ENCODE assay signal across 8 mouse cellular contexts in the genomic region with DNA sequence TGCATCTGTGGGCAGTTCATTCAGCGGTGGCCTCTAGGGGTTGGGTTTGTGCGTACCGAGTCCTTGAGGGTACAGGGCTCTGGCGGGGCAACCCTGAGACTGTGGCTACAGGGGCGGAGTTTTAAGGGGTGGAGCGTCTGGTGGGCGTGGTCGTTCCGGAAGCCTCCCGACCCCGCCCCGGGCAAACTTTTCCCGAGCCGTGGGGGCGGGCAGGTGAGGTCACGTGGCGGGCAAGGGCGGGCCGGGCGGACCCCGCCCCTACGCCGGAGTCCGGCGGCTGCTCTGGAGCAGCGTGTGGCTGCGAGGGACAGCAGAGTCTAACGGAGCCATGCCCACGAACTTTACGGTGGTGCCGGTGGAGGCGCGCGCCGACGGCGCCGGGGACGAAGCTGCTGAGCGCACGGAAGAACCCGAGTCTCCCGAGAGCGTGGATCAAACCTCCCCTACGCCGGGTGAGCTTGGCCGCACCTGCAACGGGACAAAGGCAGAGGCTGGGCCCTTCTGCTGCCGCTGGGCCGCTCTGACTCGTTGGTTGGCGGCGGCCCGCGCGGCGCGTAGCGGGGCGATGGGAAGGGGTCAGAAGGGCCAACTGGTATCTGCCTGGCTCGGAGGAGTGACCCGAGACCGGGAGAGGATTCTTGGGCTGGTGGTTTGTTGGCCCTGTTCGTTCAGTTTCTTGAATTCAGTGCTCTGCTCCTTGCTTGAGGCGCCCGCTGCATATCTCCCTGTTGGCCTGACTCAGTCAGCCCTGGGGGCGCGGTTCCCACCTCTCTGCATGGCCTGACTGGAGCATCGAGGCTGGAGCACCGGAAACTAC. TPM values are rescaled to one million over a fixed set of nuclear protein-coding genes. Genes with fewer than 3 reads are reported as not detected.
A peak's percentile ranks its signal among the peaks of the same experiment; 100 is the strongest.
DNase-seq lines count a peak whose midpoint lies in the region; ATAC-seq and TF ChIP-seq lines count a peak whose summit lies in the region.

No protein-coding gene starts in this region.

- H3K36me3 ChIP-seq in embryonic facial prominence, embryonic 11.5 days (replicated peaks; ENCODE audit: control insufficient read depth, insufficient read depth, low read depth, low read length), result no peaks in the 10 kb centered on the region
- H3K36me3 ChIP-seq in liver, adult 2 months (ENCODE audit: control insufficient read depth, insufficient read depth, low read length), result no peaks in the 10 kb centered on the region

- no peak; the same call in 1 of the 2 replicates for TF ChIP-seq CTCF in layer of hippocampus, adult 2 months (conservative IDR thresholded peaks at IDR 0.05)
- TF ChIP-seq CTCF in liver, adult 2 months (IDR thresholded peaks at IDR 0.05; ENCODE audit: low read depth, low read length), result peak; percentile 11; the same call in 1 of the 2 replicates

- DNase-seq in layer of hippocampus, adult 2 months (ENCODE audit: low spot score in 2 of 2), result peak; percentile 15 to 23
- DNase-seq in layer of hippocampus, adult 8-10 months (ENCODE audit: low spot score in 2 of 2), result no peak
- DNase-seq in embryonic facial prominence, embryonic 11.5 days (ENCODE audit: low spot score), result peak; percentile 96
- DNase-seq in heart, adult 18-20 months, result peak; percentile 92 to 94
- peak; percentile 95 for DNase-seq in kidney, adult 11 months
- peak; percentile 81 for DNase-seq in liver, adult 2 months (ENCODE audit: extremely low read depth, low read depth, low spot score)
- DNase-seq in monocyte, adult 2 months (ENCODE audit: low read depth in 1 of 2, low spot score in 2 of 2), result peak; percentile 22 to 26
- DNase-seq in spleen, postnatal 4 days (ENCODE audit: low spot score in 2 of 2), result peak; percentile 83 to 87

- under 1% methylated on average over 70 of the region's 70 CpGs for WGBS in embryonic facial prominence, embryonic 11.5 days
- under 1% methylated on average over 70 of the region's 70 CpGs for WGBS in liver, adult 2 months

- H3K4me3 ChIP-seq in layer of hippocampus, adult 2 months, result peak overlapping the region; percentile 59
- H3K4me3 ChIP-seq in embryonic facial prominence, embryonic 11.5 days (ENCODE audit: low read depth, low read length), result peak overlapping the region; percentile 51
- H3K4me3 ChIP-seq in liver, adult 2 months (ENCODE audit: insufficient read depth, low read depth, low read length), result peak overlapping the region; percentile 69

- H3K9ac ChIP-seq in embryonic facial prominence, embryonic 11.5 days (replicated peaks; ENCODE audit: low read length), result peak overlapping the region; percentile 84
- peak overlapping the region; percentile 75 for H3K9ac ChIP-seq in liver, adult 2 months (ENCODE audit: low read depth, low read length)

- no peaks in the 10 kb centered on the region for H3K27me3 ChIP-seq in embryonic facial prominence, embryonic 11.5 days (ENCODE audit: control insufficient read depth, insufficient read depth, low read length)
- H3K27me3 ChIP-seq in liver, adult 2 months (ENCODE audit: control insufficient read depth, insufficient read depth, low read length), result no peaks in the 10 kb centered on the region

- TF ChIP-seq POLR2A in liver, adult 2 months (IDR thresholded peaks at IDR 0.05; ENCODE audit: extremely low read depth, insufficient read depth, low read length), result peak; percentile 92

- no peaks in the 10 kb centered on the region for H3K4me1 ChIP-seq in embryonic facial prominence, embryonic 11.5 days (ENCODE audit: control insufficient read depth, insufficient read depth, low read length)
- H3K4me1 ChIP-seq in liver, adult 2 months (ENCODE audit: control insufficient read depth, insufficient read depth, low read length), result peaks cover 43% of the 10 kb centered on the region

- no peaks in the 10 kb centered on the region for H3K9me3 ChIP-seq in embryonic facial prominence, embryonic 11.5 days (replicated peaks; ENCODE audit: control insufficient read depth, low read length)

- H3K79me2 ChIP-seq in liver, adult 2 months (ENCODE audit: control insufficient read depth, insufficient read depth, low read length), result peaks cover 32% of the 10 kb centered on the region; the same call in 1 of the 2 replicates

- no peak overlapping the region for H3K27ac ChIP-seq in layer of hippocampus, adult 2 months
- peak overlapping the region; percentile 58; the same call in 1 of the 2 replicates for H3K27ac ChIP-seq in embryonic facial prominence, embryonic 11.5 days (replicated peaks; ENCODE audit: low read depth, low read length)
- H3K27ac ChIP-seq in liver, adult 2 months (replicated peaks; ENCODE audit: insufficient read depth, low read depth, low read length), result peak overlapping the region; percentile 94

- peak; percentile 90 for ATAC-seq in embryonic facial prominence, embryonic 11.5 days (replicated peaks; ENCODE audit: insufficient number of reproducible peaks, low FRiP score, low TSS enrichment, low read depth)

- peak overlapping the region; percentile 65 for H3K4me2 ChIP-seq in embryonic facial prominence, embryonic 11.5 days (ENCODE audit: low read depth, low read length)

RNA-seq across cellular contexts. Expression of a gene that starts 30.8 kb away (rescaled TPM):
- 1 to 10 TPM; 7.0 to 8.7 TPM for total RNA-seq in layer of hippocampus, adult 2 months (2021)
- 1 to 10 TPM; 4.3 to 7.4 (median 6.5) TPM for total RNA-seq in layer of hippocampus, adult 8-10 months (2022)
- polyA plus RNA-seq in embryonic facial prominence, embryonic 11.5 days (2014; fragmentation: Nextera tagmentation; extraction: Ambion mirVana), result 39.6 TPM in 2 replicates
- 100 to 1,000 TPM; 189 to 209 TPM for total RNA-seq in heart, adult 18-20 months (2021)
- 38.0 and 48.6 TPM in 2 replicates for total RNA-seq in liver, adult 2 months (2014; rRNA removed)
- polyA plus RNA-seq in liver, adult 2 months (2012; rRNA removed), result 69.9 and 91.0 TPM in 2 replicates

RNA-seq across cellular contexts. Expression of a gene that starts 59.0 kb away (rescaled TPM):
- not detected for total RNA-seq in layer of hippocampus, adult 2 months (2021)
- total RNA-seq in layer of hippocampus, adult 8-10 months (2022), result under 1 TPM; 0.14 to 0.45 (median 0.32) TPM
- polyA plus RNA-seq in embryonic facial prominence, embryonic 11.5 days (2014; fragmentation: Nextera tagmentation; extraction: Ambion mirVana), result 0.08 and 0.32 TPM in 2 replicates
- total RNA-seq in heart, adult 18-20 months (2021), result under 1 TPM in 1 of 2 experiments, not detected in 1; 0.28 TPM
- 0.13 and 0.28 TPM in 2 replicates for total RNA-seq in liver, adult 2 months (2014; rRNA removed)
- polyA plus RNA-seq in liver, adult 2 months (2012; rRNA removed), result 0.31 and 0.33 TPM in 2 replicates

Comparison
In these comparisons a context has a peak if more than half of its experiments do, and no peak if none do; other contexts are left out.
1. DNase-seq: peak in layer of hippocampus, adult 2 months (2 of 2), embryonic facial prominence, embryonic 11.5 days (single experiment), heart, adult 18-20 months (2 of 2), kidney, adult 11 months (single experiment), liver, adult 2 months (single experiment), monocyte, adult 2 months (2 of 2) and spleen, postnatal 4 days (2 of 2); none in layer of hippocampus, adult 8-10 months (0 of 2).
2. Peak in every context shown above with its lines, with median percentiles within 50 percentile points of each other: H3K4me3 ChIP-seq.